ENCODE assay signal across 8 mouse cellular contexts in genomic region chr12:102948778-102949394, GRCm38 (mm10). TPM values are rescaled to one million over a fixed set of nuclear protein-coding genes. Genes with fewer than 3 reads are reported as not detected.
A peak's percentile ranks its signal among the peaks of the same experiment; 100 is the strongest.
DNase-seq lines count a peak whose midpoint lies in the region; ATAC-seq lines count a peak whose summit lies in the region.

Gene Unc79, plus strand, starts transcription at chr12:102948859.

- peak within 1 kb of the TSS; percentile 50 to 54 for H3K4me3 ChIP-seq in heart, embryonic 14.5 days (ENCODE audit: control insufficient read depth in 1 of 2, insufficient read depth in 1 of 2, low read depth in 1 of 2, low read length in 2 of 2)

- no peaks in the 10 kb centered on the region for H3K36me3 ChIP-seq in heart, embryonic 14.5 days (ENCODE audit: control insufficient read depth, insufficient read depth, low read length)

- ATAC-seq in heart, embryonic 14.5 days (ENCODE audit: insufficient number of reproducible peaks, insufficient read depth, low FRiP score, low read depth), result 0 out of 2 replicates have a peak, but pooled peaks have one; percentile 39

- WGBS in heart, embryonic 14.5 days, result under 1% methylated on average over 45 of the region's 48 CpGs

- peak within 1 kb of the TSS; percentile 68 for H3K4me2 ChIP-seq in heart, embryonic 14.5 days (ENCODE audit: low read length)

- DNase-seq in spleen, postnatal 4 days (ENCODE audit: low spot score in 2 of 2), result peak; percentile 14 to 65
- DNase-seq in spleen, postnatal 14 days (ENCODE audit: low spot score in 2 of 2), result no peak
- DNase-seq in embryo, embryonic 10 days (ENCODE audit: low spot score), result peak; percentile 66
- DNase-seq in kidney, postnatal 14 days, result peak; percentile 41
- peak; percentile 29 for DNase-seq in liver
- peak; percentile 65 for DNase-seq in neural tube, embryonic 10.5 days (ENCODE audit: extremely low spot score, low spot score)
- DNase-seq in testis, postnatal 14 days (ENCODE audit: low spot score), result peak; percentile 45

- no peak within 1 kb of the TSS for H3K9ac ChIP-seq in heart, embryonic 14.5 days (ENCODE audit: low read length)

- no peak within 1 kb of the TSS for H3K27ac ChIP-seq in heart, embryonic 14.5 days (replicated peaks in 1 of 2; ENCODE audit: control insufficient read depth in 1 of 2, insufficient read depth in 1 of 2, low read depth in 2 of 2, low read length in 2 of 2)

- no peaks in the 10 kb centered on the region for H3K9me3 ChIP-seq in heart, embryonic 14.5 days (ENCODE audit: control insufficient read depth, low read length)

- peaks cover 9% of the 10 kb centered on the region for H3K27me3 ChIP-seq in heart, embryonic 14.5 days (ENCODE audit: control insufficient read depth, insufficient read depth, low read length)

- peaks cover 2 to 5% of the 10 kb centered on the region in 2 experiments; a peak in 1 of 4 replicates for H3K4me1 ChIP-seq in heart, embryonic 14.5 days (ENCODE audit: control insufficient read depth in 2 of 2, insufficient read depth in 2 of 2, low read length in 2 of 2)

RNA-seq across cellular contexts. Expression of gene Unc79, which starts in this region (rescaled TPM):
- 0.07 and 0.34 TPM in 2 replicates for polyA plus RNA-seq in heart, embryonic 14.5 days (2014; fragmentation: Nextera tagmentation; extraction: Ambion mirVana)

Comparison
In these comparisons a context has a peak if more than half of its experiments do, and no peak if none do; other contexts are left out.
1. DNase-seq: peak in spleen, postnatal 4 days (2 of 2), embryo, embryonic 10 days (single experiment), kidney, postnatal 14 days (single experiment), liver (single experiment), neural tube, embryonic 10.5 days (single experiment) and testis, postnatal 14 days (single experiment); none in spleen, postnatal 14 days (0 of 2).
2. Peak in ATAC-seq, H3K4me3 ChIP-seq and H3K4me2 ChIP-seq in heart, embryonic 14.5 days; RNA of the gene not detected or under 1 TPM.